Mouse (Mus musculus) layer of hippocampus, postnatal 36 days (tissue): ENCODE results near the gene Gm5426. TPM values are rescaled to one million over a fixed set of nuclear protein-coding genes. Genes with fewer than 3 reads are reported as not detected.
"Not testable (repeated sequence)": the region's sequence is repeated elsewhere in the genome, so short reads cannot be mapped to it uniquely, and the experiment has no call there.

Experiments used
- DNase-seq, 2 experiments: peaks; one replicate each; pipeline ENCODE4 v3.0.0; 2022
- total RNA-seq, 2 experiments: library from RNA; stranded (reverse); gene quantifications; 2 replicates each; pipeline ENCODE4 v1.2.3; 2021

Gene Gm5426
- total RNA-seq, 2 experiments from 2014 or later, result not detected

- DNase-seq, result not testable (repeated sequence)
Measured at GRCm38 (mm10) chr10:96139274-96139673, 2.9 kb downstream of the Gm5426 start.

- no peak for DNase-seq
Measured at GRCm38 (mm10) chr10:96146578-96146977, 10.2 kb downstream of the Gm5426 start.

- no peak for DNase-seq
Measured at GRCm38 (mm10) chr10:96148250-96148699, 11.9 kb downstream of the Gm5426 start.

- DNase-seq, result no peak
Measured at GRCm38 (mm10) chr10:96150401-96151116, 14.2 kb downstream of the Gm5426 start.

GRCm38 (mm10) chr10:96153315-96153714, 16.9 kb downstream of the Gm5426 start:
- no peak for DNase-seq

GRCm38 (mm10) chr10:96162975-96163706, 26.7 kb downstream of the Gm5426 start:
- DNase-seq, result no peak

- no peak for DNase-seq
Measured at GRCm38 (mm10) chr10:96163791-96164190, 27.4 kb downstream of the Gm5426 start.

- no peak for DNase-seq
Measured at GRCm38 (mm10) chr10:96165260-96165659, 28.9 kb downstream of the Gm5426 start.

- DNase-seq, result no peak
Measured at GRCm38 (mm10) chr10:96168998-96169397, 32.6 kb downstream of the Gm5426 start.

GRCm38 (mm10) chr10:96171546-96171945, 35.1 kb downstream of the Gm5426 start:
- DNase-seq, result no peak

- DNase-seq, result no peak
Measured at GRCm38 (mm10) chr10:96172964-96173363, 36.6 kb downstream of the Gm5426 start.

GRCm38 (mm10) chr10:96173771-96174170, 37.4 kb downstream of the Gm5426 start:
- DNase-seq, result no peak

GRCm38 (mm10) chr10:96176916-96177315, 40.5 kb downstream of the Gm5426 start:
- no peak for DNase-seq

- DNase-seq, result no peak
Measured at GRCm38 (mm10) chr10:96180554-96181397, 44.4 kb downstream of the Gm5426 start.

GRCm38 (mm10) chr10:96181398-96181790, 45.0 kb downstream of the Gm5426 start:
- no peak for DNase-seq

- DNase-seq, result no peak
Measured at GRCm38 (mm10) chr10:96181883-96182628, 45.7 kb downstream of the Gm5426 start.

GRCm38 (mm10) chr10:96185026-96185425, 48.6 kb downstream of the Gm5426 start:
- DNase-seq, result no peak

- no peak for DNase-seq
Measured at GRCm38 (mm10) chr10:96185601-96186000, 49.2 kb downstream of the Gm5426 start.
